Mouse (Mus musculus): ENCODE measurements around the gene Sap30. TPM values are rescaled to one million over a fixed set of nuclear protein-coding genes. Genes with fewer than 3 reads are reported as not detected.
"Not testable (repeated sequence)": the region's sequence is repeated elsewhere in the genome, so short reads cannot be mapped to it uniquely, and the experiment has no call there.

Sap30 gene
- polyA plus RNA-seq, 1 experiment: 19.4 TPM

DNA sequence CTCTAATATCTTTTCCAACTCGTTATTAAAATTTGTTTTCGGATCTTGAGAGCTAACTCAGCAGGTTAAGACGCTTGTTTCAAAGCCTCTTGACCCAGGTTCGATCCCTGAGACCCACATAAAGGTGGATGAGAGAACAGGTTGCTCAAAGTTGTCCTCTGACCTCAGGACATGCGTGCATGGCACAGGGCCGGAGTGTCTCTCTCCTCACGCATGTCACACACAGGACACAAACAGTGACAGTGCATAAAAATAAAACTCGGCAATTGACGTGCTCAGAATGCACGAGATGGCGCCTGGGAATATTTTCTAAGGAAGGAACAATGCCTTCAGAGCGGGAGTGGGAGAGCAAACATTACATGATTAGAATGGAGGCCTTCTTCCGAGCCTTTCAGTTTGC is 42.6 kb upstream of the Sap30 start:
- no peak for DNase-seq
- Histone ChIP-seq H3K4me3 (ENCODE audit: control insufficient read depth, insufficient read depth, low read length) (no peak overlapping the region), H3K4me1 (replicated peaks; ENCODE audit: control insufficient read depth, insufficient read depth, low read length) (no peaks in the 10 kb centered on the region), H3K36me3 (ENCODE audit: control insufficient read depth, insufficient read depth, low read length) (peaks cover 13% of the 10 kb centered on the region), H3K27ac (ENCODE audit: control insufficient read depth, insufficient read depth, low read length) (no peak overlapping the region), H3K27me3 (ENCODE audit: control insufficient read depth, insufficient read depth, low read length) (no peaks in the 10 kb centered on the region)
- TF ChIP-seq POLR2A (IDR thresholded peaks at IDR 0.05; ENCODE audit: control insufficient read depth, extremely low read depth, insufficient read depth, low read length, poor library complexity): no peak
- TF ChIP-seq CTCF (IDR thresholded peaks at IDR 0.05; ENCODE audit: borderline replicate concordance, control insufficient read depth, extremely low read depth, insufficient read depth, low read length, poor library complexity): no peak
- WGBS: 96% methylated on average over 13 of the region's 13 CpGs

DNA sequence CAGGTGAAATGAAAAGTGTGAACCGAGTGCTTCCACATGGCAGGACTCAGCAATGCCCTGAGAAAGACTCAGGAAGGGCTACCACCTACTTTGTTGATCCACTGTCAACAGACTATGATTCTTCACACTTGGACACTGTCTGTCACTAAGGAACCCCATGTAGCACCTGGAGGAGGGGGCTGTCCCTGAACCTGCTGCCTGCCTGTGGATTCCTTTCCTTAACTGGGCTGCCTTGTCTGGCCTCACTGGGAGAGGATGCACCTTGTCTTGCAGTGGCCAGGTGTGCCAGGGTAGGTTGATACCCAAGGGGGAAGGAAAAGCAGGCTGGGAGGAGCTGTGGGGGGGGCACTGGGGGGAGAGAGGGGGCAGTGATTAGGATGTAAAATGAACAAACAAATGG is 40.4 kb upstream of the Sap30 start:
- Histone ChIP-seq H3K4me1 (replicated peaks; ENCODE audit: control insufficient read depth, insufficient read depth, low read length) (no peaks in the 10 kb centered on the region), H3K36me3 (ENCODE audit: control insufficient read depth, insufficient read depth, low read length) (peaks cover 14% of the 10 kb centered on the region), H3K4me3 (ENCODE audit: control insufficient read depth, insufficient read depth, low read length) (no peak overlapping the region), H3K27me3 (ENCODE audit: control insufficient read depth, insufficient read depth, low read length) (no peaks in the 10 kb centered on the region), H3K27ac (ENCODE audit: control insufficient read depth, insufficient read depth, low read length) (no peak overlapping the region)
- DNase-seq: no peak
- no peak for TF ChIP-seq POLR2A (IDR thresholded peaks at IDR 0.05; ENCODE audit: control insufficient read depth, extremely low read depth, insufficient read depth, low read length, poor library complexity)
- TF ChIP-seq CTCF (IDR thresholded peaks at IDR 0.05; ENCODE audit: borderline replicate concordance, control insufficient read depth, extremely low read depth, insufficient read depth, low read length, poor library complexity): no peak
- 100% methylated on average over 1 of the region's 1 CpGs for WGBS

DNA sequence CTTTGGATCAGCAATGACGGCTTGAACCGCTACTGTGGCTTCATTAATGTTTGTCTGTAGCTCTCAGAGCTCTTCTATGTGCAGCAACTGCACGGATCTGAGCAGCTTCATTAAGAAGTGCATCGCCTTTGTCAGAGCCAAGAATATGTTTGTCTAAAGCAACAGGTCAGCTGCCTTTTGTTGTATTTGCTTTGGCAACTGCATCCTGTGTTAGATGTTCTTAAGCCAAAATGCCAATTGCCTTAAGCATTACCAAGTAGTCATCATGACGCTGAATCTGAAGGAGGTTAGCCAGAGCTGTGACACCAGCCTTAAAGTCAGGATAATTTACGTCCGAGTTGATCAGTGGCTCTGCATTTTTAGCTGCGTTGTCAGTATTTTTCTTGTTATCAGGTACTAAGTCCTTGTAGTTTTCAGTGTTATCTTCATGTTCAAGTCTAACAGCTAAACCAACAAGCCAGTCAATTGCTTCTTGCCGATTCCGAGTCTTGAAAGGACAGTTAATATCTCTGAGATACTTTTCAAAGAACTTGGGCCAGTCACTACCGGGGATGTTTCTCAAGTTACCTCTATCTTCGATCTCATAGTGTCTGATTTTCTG is 32.6 kb upstream of the Sap30 start:
- Histone ChIP-seq H3K4me3 (ENCODE audit: control insufficient read depth, insufficient read depth, low read length) (no peak overlapping the region), H3K4me1 (replicated peaks; ENCODE audit: control insufficient read depth, insufficient read depth, low read length) (peaks cover 6% of the 10 kb centered on the region), H3K27ac (ENCODE audit: control insufficient read depth, insufficient read depth, low read length) (no peak overlapping the region), H3K36me3 (ENCODE audit: control insufficient read depth, insufficient read depth, low read length) (peaks cover 16% of the 10 kb centered on the region), H3K27me3 (ENCODE audit: control insufficient read depth, insufficient read depth, low read length) (no peaks in the 10 kb centered on the region)
- 92% methylated on average over 12 of the region's 12 CpGs for WGBS
- DNase-seq: no peak
- TF ChIP-seq CTCF (IDR thresholded peaks at IDR 0.05; ENCODE audit: borderline replicate concordance, control insufficient read depth, extremely low read depth, insufficient read depth, low read length, poor library complexity): no peak
- no peak for TF ChIP-seq POLR2A (IDR thresholded peaks at IDR 0.05; ENCODE audit: control insufficient read depth, extremely low read depth, insufficient read depth, low read length, poor library complexity)

DNA sequence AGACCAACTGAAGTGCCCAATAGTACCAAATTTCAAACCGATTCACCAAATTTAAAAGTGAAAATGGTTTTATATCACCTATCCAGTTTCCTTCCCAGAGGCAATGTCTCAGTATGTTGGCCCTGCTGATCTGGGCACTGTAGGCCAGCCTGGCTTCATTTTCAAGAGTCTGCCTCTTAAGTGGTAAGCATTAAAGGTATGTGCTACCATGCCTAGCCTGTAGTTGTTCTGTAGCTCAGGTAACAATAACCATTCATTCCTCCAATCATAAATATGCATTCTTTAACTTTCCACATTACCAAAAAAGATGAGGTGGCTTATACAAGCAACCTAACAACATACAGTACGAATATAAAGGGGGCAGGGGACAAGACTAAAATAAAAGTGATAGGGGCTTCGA is 30.1 kb upstream of the Sap30 start:
- H3K4me3 ChIP-seq (ENCODE audit: control insufficient read depth, insufficient read depth, low read length): no peak overlapping the region
- peaks cover 26% of the 10 kb centered on the region for H3K36me3 ChIP-seq (ENCODE audit: control insufficient read depth, insufficient read depth, low read length)
- H3K4me1 ChIP-seq (replicated peaks; ENCODE audit: control insufficient read depth, insufficient read depth, low read length): peaks cover 6% of the 10 kb centered on the region
- H3K27ac ChIP-seq (ENCODE audit: control insufficient read depth, insufficient read depth, low read length): no peak overlapping the region
- WGBS: 96% methylated on average over 3 of the region's 3 CpGs
- TF ChIP-seq POLR2A (IDR thresholded peaks at IDR 0.05; ENCODE audit: control insufficient read depth, extremely low read depth, insufficient read depth, low read length, poor library complexity): no peak
- TF ChIP-seq CTCF (IDR thresholded peaks at IDR 0.05; ENCODE audit: borderline replicate concordance, control insufficient read depth, extremely low read depth, insufficient read depth, low read length, poor library complexity): no peak
- H3K27me3 ChIP-seq (ENCODE audit: control insufficient read depth, insufficient read depth, low read length): no peaks in the 10 kb centered on the region
- no peak for DNase-seq

DNA sequence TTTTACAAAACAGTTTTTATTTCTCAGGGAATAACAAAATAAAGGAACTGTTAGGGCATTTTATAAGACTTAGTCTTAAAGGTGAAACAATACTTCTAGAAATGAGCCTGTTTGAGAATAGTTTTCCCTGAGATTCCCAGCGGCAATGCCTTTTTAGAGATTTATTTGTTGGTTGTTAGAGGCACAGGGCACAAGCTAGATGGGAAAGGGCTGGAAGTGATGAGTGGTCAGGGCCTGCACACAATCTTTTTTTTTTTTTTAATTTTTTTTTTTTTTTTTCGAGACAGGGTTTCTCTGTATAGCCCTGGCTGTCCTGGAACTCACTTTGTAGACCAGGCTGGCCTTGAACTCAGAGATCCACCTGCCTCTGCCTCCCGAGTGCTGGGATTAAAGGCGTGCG is 29.0 kb upstream of the Sap30 start:
- not testable (repeated sequence) for H3K4me3 ChIP-seq (ENCODE audit: control insufficient read depth, insufficient read depth, low read length); H3K4me1 ChIP-seq (replicated peaks; ENCODE audit: control insufficient read depth, insufficient read depth, low read length); H3K27ac ChIP-seq (ENCODE audit: control insufficient read depth, insufficient read depth, low read length); DNase-seq; H3K27me3 ChIP-seq (ENCODE audit: control insufficient read depth, insufficient read depth, low read length)
- WGBS: 85% methylated on average over 5 of the region's 5 CpGs
- peaks cover 26% of the 10 kb centered on the region for H3K36me3 ChIP-seq (ENCODE audit: control insufficient read depth, insufficient read depth, low read length)

DNA sequence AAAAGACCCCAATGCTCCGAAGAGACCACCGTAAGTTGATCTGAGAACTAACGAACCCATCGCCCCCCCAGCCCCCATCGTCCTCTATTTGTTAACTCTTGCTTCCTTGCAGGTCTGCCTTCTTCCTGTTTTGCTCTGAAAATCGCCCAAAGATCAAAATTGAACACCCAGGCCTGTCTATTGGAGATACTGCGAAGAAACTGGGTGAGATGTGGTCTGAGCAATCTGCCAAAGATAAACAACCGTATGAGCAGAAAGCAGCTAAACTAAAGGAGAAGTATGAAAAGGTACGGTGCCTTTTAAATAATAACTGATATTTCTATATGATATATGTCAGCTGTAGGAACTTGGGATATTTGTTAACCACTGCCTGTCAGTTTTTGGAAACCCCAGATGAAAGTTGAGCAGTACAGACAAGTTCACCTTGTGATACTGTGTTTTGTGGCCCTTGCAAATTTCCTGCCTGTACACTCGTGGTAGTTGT is 25.6 kb upstream of the Sap30 start:
- Histone ChIP-seq H3K36me3 (ENCODE audit: control insufficient read depth, insufficient read depth, low read length) (peaks cover 26% of the 10 kb centered on the region), H3K4me3 (ENCODE audit: control insufficient read depth, insufficient read depth, low read length) (peak overlapping the region; percentile 75), H3K27ac (ENCODE audit: control insufficient read depth, insufficient read depth, low read length) (peak overlapping the region; percentile 59; the same call in 1 of the 2 replicates)
- under 1% methylated on average over 10 of the region's 10 CpGs for WGBS
- not testable (repeated sequence) for H3K4me1 ChIP-seq (replicated peaks; ENCODE audit: control insufficient read depth, insufficient read depth, low read length); DNase-seq; H3K27me3 ChIP-seq (ENCODE audit: control insufficient read depth, insufficient read depth, low read length)
